Mouse (Mus musculus): ENCODE results near the gene Cnot10. TPM values are rescaled to one million over a fixed set of nuclear protein-coding genes. Genes with fewer than 3 reads are reported as not detected.

Cnot10 gene
- total and polyA plus RNA-seq, 2 experiments from 2014 or later = 45.2 to 47.1 TPM

DNA sequence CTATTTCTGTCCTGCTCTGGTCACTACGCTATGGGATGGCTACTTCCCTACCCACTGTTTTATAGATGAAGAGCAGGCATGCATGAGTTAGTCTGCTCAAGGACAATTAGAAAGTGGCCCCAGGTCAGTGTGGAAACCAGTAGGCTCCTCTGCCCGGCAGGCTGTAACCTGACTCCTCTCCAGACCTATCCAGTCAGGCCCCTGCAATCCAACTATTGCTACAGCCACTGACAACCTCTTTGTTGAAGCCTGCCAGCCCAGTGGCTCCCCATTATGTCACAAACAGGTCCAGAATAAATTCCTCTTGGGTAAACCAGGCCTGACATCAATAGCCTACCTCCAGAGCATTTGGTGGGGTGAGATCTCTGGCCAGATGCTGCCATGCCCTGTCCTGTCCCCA, 103.4 kb downstream of the Cnot10 start:
- no peak overlapping the region for H3K9ac ChIP-seq
- H3K4me2 ChIP-seq (ENCODE audit: low read depth) = no peak overlapping the region
- no peak for DNase-seq
- H3K4me3 ChIP-seq (ENCODE audit: low read depth, low read length) = no peak overlapping the region
- H3K4me1 ChIP-seq (ENCODE audit: insufficient read depth) = no peaks in the 10 kb centered on the region
- TF ChIP-seq CTCF (IDR thresholded peaks at IDR 0.05; ENCODE audit: low read depth) = no peak
- H3K36me3 ChIP-seq (ENCODE audit: insufficient read depth) = no peaks in the 10 kb centered on the region
- WGBS = 34% methylated on average over 2 of the region's 2 CpGs
- H3K9me3 ChIP-seq (ENCODE audit: low read length) = no peaks in the 10 kb centered on the region
- no peak overlapping the region for H3K27ac ChIP-seq (ENCODE audit: low read depth, low read length)
- no peaks in the 10 kb centered on the region for H3K27me3 ChIP-seq (ENCODE audit: insufficient read depth, low read length)
- no peak for ATAC-seq

Other genes with a start within 250 kb of the Cnot10 start
- gene Crtap, start 249.5 kb downstream of the Cnot10 start, total RNA-seq (2014; rRNA removed) = 7.0 and 14.2 TPM in 2 replicates
- 23.8 and 25.5 TPM in 2 replicates for gene Crtap, start 249.5 kb downstream of the Cnot10 start, polyA plus RNA-seq (2015; fragmentation: Nextera tagmentation; extraction: Ambion mirVana)
- 21.8 and 26.1 TPM in 2 replicates for gene Glb1, start 239.1 kb downstream of the Cnot10 start, total RNA-seq (2014; rRNA removed)
- gene Glb1, start 239.1 kb downstream of the Cnot10 start, polyA plus RNA-seq (2015; fragmentation: Nextera tagmentation; extraction: Ambion mirVana) = 27.5 and 32.3 TPM in 2 replicates
- 4.5 and 5.5 TPM in 2 replicates for gene Tmppe, start 239.1 kb downstream of the Cnot10 start, total RNA-seq (2014; rRNA removed)
- 4.6 and 6.8 TPM in 2 replicates for gene Tmppe, start 239.1 kb downstream of the Cnot10 start, polyA plus RNA-seq (2015; fragmentation: Nextera tagmentation; extraction: Ambion mirVana)
- gene Ccr4, start 135.3 kb downstream of the Cnot10 start, total RNA-seq (2014; rRNA removed) = not detected in 2 replicates
- not detected in 2 replicates for gene Ccr4, start 135.3 kb downstream of the Cnot10 start, polyA plus RNA-seq (2015; fragmentation: Nextera tagmentation; extraction: Ambion mirVana)
- gene C130032M10Rik, start 124.5 kb downstream of the Cnot10 start, total RNA-seq (2014; rRNA removed) = not detected in 2 replicates
- not detected in 2 replicates for gene C130032M10Rik, start 124.5 kb downstream of the Cnot10 start, polyA plus RNA-seq (2015; fragmentation: Nextera tagmentation; extraction: Ambion mirVana)
- 0.08 and 0.19 TPM in 2 replicates for gene Trim71, start 75.8 kb downstream of the Cnot10 start, total RNA-seq (2014; rRNA removed)
- gene Trim71, start 75.8 kb downstream of the Cnot10 start, polyA plus RNA-seq (2015; fragmentation: Nextera tagmentation; extraction: Ambion mirVana) = 0.10 and 0.13 TPM in 2 replicates
- 136 and 152 TPM in 2 replicates for gene Dync1li1, start 48.6 kb upstream of the Cnot10 start, total RNA-seq (2014; rRNA removed)
- gene Dync1li1, start 48.6 kb upstream of the Cnot10 start, polyA plus RNA-seq (2015; fragmentation: Nextera tagmentation; extraction: Ambion mirVana) = 127 and 145 TPM in 2 replicates
- 16.3 and 17.1 TPM in 2 replicates for gene Cmtm6, start 90.9 kb upstream of the Cnot10 start, total RNA-seq (2014; rRNA removed)
- 19.5 and 22.7 TPM in 2 replicates for gene Cmtm6, start 90.9 kb upstream of the Cnot10 start, polyA plus RNA-seq (2015; fragmentation: Nextera tagmentation; extraction: Ambion mirVana)
- gene Cmtm7, start 141.7 kb upstream of the Cnot10 start, total RNA-seq (2014; rRNA removed) = 4.9 and 6.0 TPM in 2 replicates
- gene Cmtm7, start 141.7 kb upstream of the Cnot10 start, polyA plus RNA-seq (2015; fragmentation: Nextera tagmentation; extraction: Ambion mirVana) = 9.5 and 11.6 TPM in 2 replicates
- 1.2 and 2.1 TPM in 2 replicates for gene Cmtm8, start 204.0 kb upstream of the Cnot10 start, total RNA-seq (2014; rRNA removed)
- 6.0 and 6.2 TPM in 2 replicates for gene Cmtm8, start 204.0 kb upstream of the Cnot10 start, polyA plus RNA-seq (2015; fragmentation: Nextera tagmentation; extraction: Ambion mirVana)

All from forebrain, postnatal 0 days (tissue).